Mouse (Mus musculus) erythroblast, embryonic 14.5 days (primary cell): ENCODE measurements around the gene Gm7073.

Experiments
- GATA1 ChIP-seq: IDR thresholded peaks from 2 replicates; pipeline ENCODE4 v1.6.1; 2012; ENCODE audit warnings: low read length, inconsistent platforms, mixed read lengths
- TAL1 ChIP-seq: IDR thresholded peaks from 3 replicates; pipeline ENCODE4 v1.6.1; 2012; ENCODE audit warnings: low read length, inconsistent platforms, mixed read lengths

GRCm38 (mm10) chrX:60497750-60498149 lies 41.3 kb downstream of the Gm7073 start:
- no peak for TF ChIP-seq GATA1
- no peak for TF ChIP-seq TAL1
